Mouse (Mus musculus): ENCODE results near the gene Tprn.

DNA sequence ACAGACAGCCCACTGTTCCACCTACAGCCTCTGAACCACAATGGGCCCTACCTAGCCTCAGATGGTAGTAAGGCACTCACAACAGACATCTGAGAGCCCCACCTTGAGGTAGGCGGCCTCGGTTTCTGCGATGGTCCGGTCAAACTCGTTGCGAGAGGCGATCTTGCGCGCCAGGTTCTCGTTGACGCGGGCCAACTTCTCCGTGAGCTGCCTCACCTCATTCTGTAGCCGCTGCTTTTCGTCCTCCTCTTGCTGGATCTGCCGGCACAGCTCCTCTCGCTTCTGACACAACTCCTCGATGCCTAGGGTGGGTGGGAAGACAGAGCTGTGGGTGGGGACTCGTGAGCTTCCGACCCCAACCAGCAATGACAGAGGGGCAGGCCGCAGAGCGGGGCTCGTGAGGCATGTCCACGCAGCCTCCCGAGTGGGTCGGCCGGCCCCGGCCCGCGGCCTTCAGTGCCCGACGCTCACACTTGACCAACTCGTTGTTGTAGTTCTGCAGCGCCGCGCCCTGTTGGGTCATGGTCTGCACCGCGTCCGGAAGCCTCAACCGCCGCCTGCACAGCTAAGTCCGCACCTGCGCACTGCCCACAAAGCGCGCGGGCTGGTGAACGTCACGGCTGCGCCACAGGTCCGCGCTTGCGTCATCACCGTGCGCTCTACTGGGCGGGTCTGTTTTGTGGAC is 9.6 kb downstream of the Tprn start, which contains the start of the genes Ssna1 and Anapc2:
- TF ChIP-seq CTCF (IDR thresholded peaks at IDR 0.05; ENCODE audit: extremely low read depth, insufficient read depth, low read length) (0 out of 2 replicates have a peak, but pooled peaks have one; percentile 20), POLR2A (IDR thresholded peaks at IDR 0.05; ENCODE audit: extremely low read depth, insufficient read depth, low read length) (peak; percentile 92)
